Mouse (Mus musculus): ENCODE measurements around the gene Tmem120a.

DNA sequence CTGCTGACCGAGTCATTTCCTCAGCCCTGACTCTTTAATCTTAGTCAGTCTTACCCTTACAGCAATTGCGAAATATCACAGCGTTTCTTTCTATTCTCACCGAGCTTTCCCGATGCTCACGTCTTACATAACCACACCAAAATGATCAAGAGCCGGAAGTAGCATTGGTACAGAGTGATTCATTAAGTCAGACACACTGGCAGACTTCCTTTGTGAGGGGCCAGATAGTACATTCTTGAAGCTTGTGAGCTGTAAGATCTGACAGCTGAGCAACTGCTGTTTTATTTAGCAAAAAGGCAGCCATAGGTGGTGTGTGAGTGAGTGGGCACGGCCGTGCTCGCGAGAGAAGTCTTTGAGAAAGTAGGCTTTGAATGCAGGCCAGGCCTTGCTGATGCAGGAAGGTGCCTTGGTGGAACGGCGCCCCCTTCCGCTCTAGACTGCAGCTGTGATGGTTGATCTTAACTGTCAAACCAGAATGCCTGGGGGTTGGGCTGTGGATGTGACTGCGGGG is 41.5 kb downstream of the Tmem120a start:
- no peak; the same call in 1 of the 2 replicates for TF ChIP-seq CTCF (conservative IDR thresholded peaks at IDR 0.05; ENCODE audit: low read length)
- TF ChIP-seq POU5F1 (IDR thresholded peaks at IDR 0.05; ENCODE audit: borderline replicate concordance, low read length) = no peak

Measured in E14TG2a.4 (cell line).